Comparison of ENCODE assay signal across 35 mouse cellular contexts in the genomic region with DNA sequence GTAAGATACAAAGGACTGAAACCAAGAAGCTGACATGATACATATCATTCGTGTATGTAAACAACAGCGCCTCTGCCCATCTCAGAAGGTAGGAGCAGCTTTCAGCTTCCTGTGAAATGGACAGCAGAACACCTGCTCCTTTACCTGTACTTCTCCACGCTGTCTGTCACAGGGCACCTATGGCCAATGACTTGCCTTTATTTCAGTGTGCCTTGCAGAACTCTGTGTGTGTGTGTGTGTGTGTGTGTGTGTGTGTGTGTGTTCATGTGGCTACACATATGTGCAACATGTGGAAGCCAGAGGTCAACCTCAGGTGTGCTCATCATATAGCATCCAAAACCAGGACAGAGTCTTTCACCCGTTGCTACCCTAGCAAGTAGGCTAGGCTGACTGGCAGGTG.
"Had no signal": no experiment of that assay in that cellular context is flagged by ENCODE, and none has a peak within 500 bp of the region (broad histone marks: within the 10 kb centered on the region; RNA-seq: fewer than 3 reads in every experiment).

No protein-coding gene starts in this region.

- ATAC-seq: hindbrain, embryonic 16.5 days; hindbrain, postnatal 0 days; inflammation-experienced regulatory T-cells, adult 6 months; intestine, embryonic 15.5 days; intestine, embryonic 16.5 days; intestine, postnatal 0 days had no signal

- H3K9ac ChIP-seq: heart, embryonic 12.5 days; heart, embryonic 13.5 days; heart, embryonic 15.5 days; hindbrain, embryonic 12.5 days; hindbrain, embryonic 13.5 days; hindbrain, embryonic 14.5 days; hindbrain, embryonic 15.5 days; intestine, embryonic 15.5 days; kidney, embryonic 15.5 days had no signal

- H3K27ac ChIP-seq: heart, embryonic 10.5 days; heart, embryonic 13.5 days; heart, embryonic 15.5 days; hindbrain, embryonic 10.5 days; hindbrain, embryonic 12.5 days; hindbrain, embryonic 13.5 days; hindbrain, embryonic 14.5 days; hindbrain, embryonic 15.5 days; hindbrain, postnatal 0 days; intestine, embryonic 15.5 days; kidney, embryonic 15.5 days; kidney, postnatal 0 days; layer of hippocampus, adult 2 months had no signal

- H3K9me3 ChIP-seq: heart, embryonic 10.5 days; heart, embryonic 12.5 days; heart, embryonic 13.5 days; heart, embryonic 15.5 days; hindbrain, embryonic 10.5 days; hindbrain, embryonic 12.5 days; hindbrain, embryonic 13.5 days; hindbrain, embryonic 15.5 days; intestine, embryonic 15.5 days; kidney, embryonic 15.5 days had no signal

- H3K36me3 ChIP-seq: heart, embryonic 10.5 days; heart, embryonic 12.5 days; heart, embryonic 13.5 days; heart, embryonic 15.5 days; hindbrain, embryonic 10.5 days; hindbrain, embryonic 12.5 days; hindbrain, embryonic 13.5 days; hindbrain, embryonic 15.5 days; intestine, embryonic 15.5 days; kidney, embryonic 15.5 days had no signal

- H3K4me2 ChIP-seq: heart, embryonic 11.5 days; heart, embryonic 12.5 days; heart, embryonic 13.5 days; heart, embryonic 15.5 days; hindbrain, embryonic 12.5 days; hindbrain, embryonic 13.5 days; hindbrain, embryonic 14.5 days; hindbrain, embryonic 15.5 days; intestine, embryonic 15.5 days; kidney, embryonic 15.5 days had no signal

- H3K27me3 ChIP-seq: heart, embryonic 15.5 days; hindbrain, embryonic 12.5 days; hindbrain, embryonic 13.5 days; hindbrain, embryonic 15.5 days; intestine, embryonic 15.5 days; kidney, embryonic 15.5 days had no signal

- H3K4me3 ChIP-seq: heart, embryonic 10.5 days; heart, embryonic 12.5 days; heart, embryonic 13.5 days; heart, embryonic 15.5 days; hindbrain, embryonic 10.5 days; hindbrain, embryonic 12.5 days; hindbrain, embryonic 13.5 days; hindbrain, embryonic 15.5 days; intestine, embryonic 15.5 days; kidney, embryonic 15.5 days; layer of hippocampus, adult 2 months had no signal

- H3K4me1 ChIP-seq: heart, embryonic 10.5 days; heart, embryonic 12.5 days; hindbrain, embryonic 10.5 days had no signal

- DNase-seq: heart, postnatal 10 days; heart, postnatal 14 days; heart, postnatal 36 days; heart, postnatal 4 days; kidney, adult 11 months; kidney, adult 18-20 months; kidney, adult 2 months; kidney, adult 8-10 months; kidney, adult 9 months; kidney, postnatal 10 days; kidney, postnatal 14 days; kidney, postnatal 25 days; kidney, postnatal 36 days; kidney, postnatal 4 days; layer of hippocampus, adult 9-11 months; layer of hippocampus, postnatal 36 days had no signal
